Mouse (Mus musculus) hindbrain, embryonic 13.5 days (tissue): ENCODE measurements around the gene Cd7. TPM values are rescaled to one million over a fixed set of nuclear protein-coding genes. Genes with fewer than 3 reads are reported as not detected.
"Not testable (repeated sequence)": the region's sequence is repeated elsewhere in the genome, so short reads cannot be mapped to it uniquely, and the experiment has no call there.

Source experiments
- ATAC-seq: fragments of 200-750 bp; cut with Nextera tagmentation; 2 replicates; pipeline ENCODE4 v1.8.0; 2017; ENCODE audit warnings: moderate TSS enrichment; ENCODE audit not compliant: low FRiP score
- H3K27ac ChIP-seq: fragments of 300-500 bp; sonication (generic); 2 replicates; pipeline ENCODE4 v1.5.1; 2015; ENCODE audit warnings: inconsistent platforms, mild to moderate bottlenecking, moderate library complexity
- H3K27me3 ChIP-seq: fragments of 300-500 bp; sonication (generic); 2 replicates; pipeline ENCODE4 v1.6.1; 2015; ENCODE audit warnings: mild to moderate bottlenecking, inconsistent platforms
- H3K36me3 ChIP-seq: fragments of 300-500 bp; sonication (generic); 2 replicates; pipeline ENCODE4 v1.6.1; 2015; ENCODE audit warnings: mild to moderate bottlenecking, inconsistent platforms
- H3K4me1 ChIP-seq: fragments of 300-500 bp; sonication (generic); replicated peaks from 2 replicates; pipeline ENCODE4 v1.6.1; 2015; ENCODE audit warnings: inconsistent platforms
- H3K4me2 ChIP-seq: fragments of 300-500 bp; sonication (generic); 2 replicates; pipeline ENCODE4 v1.6.1; 2015; ENCODE audit warnings: inconsistent platforms, mild to moderate bottlenecking, moderate library complexity
- H3K4me3 ChIP-seq: fragments of 300-500 bp; sonication (generic); 2 replicates; pipeline ENCODE4 v1.5.1; 2015; ENCODE audit warnings: mild to moderate bottlenecking, inconsistent platforms
- H3K9ac ChIP-seq: fragments of 300-500 bp; sonication (generic); 2 replicates; pipeline ENCODE4 v1.6.1; 2015; ENCODE audit warnings: mild to moderate bottlenecking, inconsistent platforms
- H3K9me3 ChIP-seq: fragments of 300-500 bp; sonication (generic); 2 replicates; pipeline ENCODE4 v1.6.1; 2016; ENCODE audit warnings: inconsistent platforms
- WGBS: fragments of 180-500 bp; shearing (Covaris S2); methylation state at CpG from one replicate; pipeline ENCODE4 v1.1.7; 2015; 5-methylcytosine and 5-hydroxymethylcytosine counted together
- polyA plus RNA-seq: library from polyadenylated mRNA; unstranded; fragments of >200 nt; fragmentation: Nextera tagmentation; extraction: Ambion mirVana; gene quantifications from 2 replicates; pipeline ENCODE4 v1.2.1, GENCODE M21; 2015

The Cd7 gene
- polyA plus RNA-seq: not detected in 2 replicates

- no peaks in the 10 kb centered on the region for H3K4me1 ChIP-seq
- H3K36me3 ChIP-seq: no peaks in the 10 kb centered on the region
- peaks cover 18% of the 10 kb centered on the region; the same call in 1 of the 2 replicates for H3K27me3 ChIP-seq
- H3K9ac ChIP-seq: no peak within 1 kb of the TSS
- no peaks in the 10 kb centered on the region for H3K9me3 ChIP-seq
- H3K27ac ChIP-seq: no peak within 1 kb of the TSS
- no peak for ATAC-seq
- no peak within 1 kb of the TSS for H3K4me3 ChIP-seq
- WGBS: 74% methylated on average over 5 of the region's 5 CpGs
- H3K4me2 ChIP-seq: no peak within 1 kb of the TSS
Observed at GRCm38 (mm10) chr11:121039302-121039701, at the start of gene Cd7. TSS of gene Cd7 (minus strand) at chr11:121039418.

DNA sequence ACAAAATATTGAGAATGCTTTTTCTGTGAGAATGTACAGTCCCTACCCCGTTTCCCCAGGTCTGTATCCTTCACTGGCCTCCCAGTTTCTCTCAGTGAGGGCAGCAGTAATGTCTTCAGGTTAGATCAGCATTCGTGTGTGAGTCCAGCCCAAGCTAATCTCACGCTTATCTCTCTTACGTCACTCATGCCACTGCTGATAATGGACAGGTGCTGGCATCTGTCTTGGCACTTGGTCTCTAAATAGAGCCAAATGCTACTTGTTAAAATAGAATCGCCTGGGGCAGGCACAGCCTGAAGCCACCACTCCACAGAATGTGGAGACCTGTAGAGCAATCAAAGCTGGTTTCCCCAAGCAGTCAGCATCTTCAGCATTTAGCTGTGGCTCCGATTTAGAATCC is 49.8 kb upstream of the Cd7 start:
- no peaks in the 10 kb centered on the region for H3K27me3 ChIP-seq
- no peak overlapping the region for H3K27ac ChIP-seq
- H3K4me2 ChIP-seq: no peak overlapping the region
- H3K9me3 ChIP-seq: no peaks in the 10 kb centered on the region
- no peak for ATAC-seq
- H3K36me3 ChIP-seq: no peaks in the 10 kb centered on the region
- no peak overlapping the region for H3K4me3 ChIP-seq
- H3K4me1 ChIP-seq: no peaks in the 10 kb centered on the region
- H3K9ac ChIP-seq: no peak overlapping the region
- 85% methylated on average over 6 of the region's 6 CpGs for WGBS

DNA sequence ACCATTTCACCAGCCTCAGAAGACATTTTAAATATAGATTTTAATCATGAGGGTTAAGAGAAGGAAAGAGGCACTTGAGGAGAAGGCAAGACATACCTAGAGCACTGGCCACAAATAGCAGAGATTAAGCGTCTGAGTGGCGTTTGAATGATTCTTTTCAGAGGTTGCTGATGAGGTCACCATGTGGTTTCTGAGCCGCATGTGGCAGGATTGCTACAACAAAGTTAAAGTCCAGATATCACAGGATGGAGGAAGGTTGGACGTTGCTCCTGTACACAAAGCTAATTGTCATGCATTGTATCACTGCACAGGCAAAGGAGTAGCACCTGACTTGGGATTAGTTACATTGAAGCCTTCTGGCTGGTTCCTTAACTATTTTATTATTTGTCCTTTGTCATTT is 47.1 kb upstream of the Cd7 start:
- WGBS: 75% methylated on average over 4 of the region's 4 CpGs
- Histone ChIP-seq H3K36me3 (no peaks in the 10 kb centered on the region), H3K4me2 (no peak overlapping the region), H3K4me3 (no peak overlapping the region), H3K27me3 (no peaks in the 10 kb centered on the region), H3K4me1 (no peaks in the 10 kb centered on the region), H3K9me3 (no peaks in the 10 kb centered on the region), H3K27ac (no peak overlapping the region), H3K9ac (no peak overlapping the region)
- ATAC-seq: no peak

DNA sequence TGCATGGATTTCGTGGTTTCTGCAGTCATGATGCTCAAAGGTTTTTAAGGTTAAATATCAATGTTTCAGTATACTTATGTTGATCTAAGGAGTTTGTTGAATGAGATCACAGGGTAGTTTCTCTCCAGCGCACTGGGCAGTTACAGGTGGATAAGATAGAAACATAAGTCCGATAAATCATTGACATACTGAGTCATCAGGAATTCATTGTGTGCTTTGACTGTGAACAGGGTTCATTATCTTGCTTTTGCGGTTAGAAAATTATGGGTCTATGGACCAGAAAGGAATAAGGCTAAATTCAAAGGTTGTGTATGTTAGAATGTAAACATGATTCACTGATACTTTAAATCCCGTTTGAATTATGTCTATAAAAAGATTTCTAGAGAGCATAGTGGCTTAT is 46.0 kb upstream of the Cd7 start:
- Histone ChIP-seq H3K4me1 (no peaks in the 10 kb centered on the region), H3K9me3 (no peaks in the 10 kb centered on the region), H3K27ac (no peak overlapping the region), H3K36me3 (no peaks in the 10 kb centered on the region), H3K4me3 (no peak overlapping the region), H3K9ac (no peak overlapping the region), H3K27me3 (no peaks in the 10 kb centered on the region), H3K4me2 (no peak overlapping the region)
- whole genome bisulfite sequencing: 85% methylated on average over 5 of the region's 5 CpGs
- ATAC-seq: no peak

DNA sequence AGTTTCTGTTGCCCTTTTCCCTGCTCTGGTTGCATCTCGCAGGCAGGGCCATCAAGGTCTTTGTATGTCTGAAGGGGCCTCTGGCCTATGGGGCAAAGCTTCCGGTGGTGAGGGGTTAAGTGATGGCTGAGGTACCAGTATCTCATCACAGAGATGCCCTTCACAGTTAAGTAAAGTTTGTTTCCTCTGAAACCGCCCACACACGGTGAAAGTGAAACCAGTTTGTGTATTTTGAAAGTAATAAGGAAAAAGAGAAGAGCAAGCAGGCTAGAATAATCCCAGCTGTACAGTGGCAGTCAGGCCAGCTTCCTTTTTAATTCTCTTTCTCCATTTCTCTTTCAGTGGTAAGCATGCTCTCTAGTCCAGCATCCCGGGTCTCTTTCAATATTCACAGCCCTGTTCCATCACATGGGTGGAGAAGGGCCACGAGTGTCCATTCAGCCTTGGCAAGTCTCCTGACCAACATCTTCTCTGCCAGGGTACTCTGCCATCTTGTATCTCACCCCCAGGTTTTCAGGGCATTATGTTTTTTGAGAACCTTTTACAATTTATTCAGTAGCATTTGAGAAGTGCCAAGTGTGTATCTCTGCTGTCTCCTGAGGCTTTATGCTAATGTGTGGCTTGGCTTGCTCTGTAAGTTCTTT is 43.8 kb upstream of the Cd7 start:
- Histone ChIP-seq H3K4me3 (no peak overlapping the region), H3K9ac (no peak overlapping the region), H3K9me3 (no peaks in the 10 kb centered on the region), H3K36me3 (no peaks in the 10 kb centered on the region), H3K4me2 (no peak overlapping the region), H3K27ac (no peak overlapping the region), H3K27me3 (no peaks in the 10 kb centered on the region), H3K4me1 (no peaks in the 10 kb centered on the region)
- WGBS: 87% methylated on average over 6 of the region's 6 CpGs
- no peak for ATAC-seq

- Histone ChIP-seq H3K9me3 (no peaks in the 10 kb centered on the region), H3K4me2 (no peak overlapping the region), H3K9ac (no peak overlapping the region), H3K36me3 (no peaks in the 10 kb centered on the region), H3K27ac (no peak overlapping the region), H3K27me3 (no peaks in the 10 kb centered on the region), H3K4me3 (no peak overlapping the region), H3K4me1 (no peaks in the 10 kb centered on the region)
- 88% methylated on average over 3 of the region's 3 CpGs for WGBS
- ATAC-seq: no peak
Observed at GRCm38 (mm10) chr11:121082250-121082649, 43.0 kb upstream of the Cd7 start.

DNA sequence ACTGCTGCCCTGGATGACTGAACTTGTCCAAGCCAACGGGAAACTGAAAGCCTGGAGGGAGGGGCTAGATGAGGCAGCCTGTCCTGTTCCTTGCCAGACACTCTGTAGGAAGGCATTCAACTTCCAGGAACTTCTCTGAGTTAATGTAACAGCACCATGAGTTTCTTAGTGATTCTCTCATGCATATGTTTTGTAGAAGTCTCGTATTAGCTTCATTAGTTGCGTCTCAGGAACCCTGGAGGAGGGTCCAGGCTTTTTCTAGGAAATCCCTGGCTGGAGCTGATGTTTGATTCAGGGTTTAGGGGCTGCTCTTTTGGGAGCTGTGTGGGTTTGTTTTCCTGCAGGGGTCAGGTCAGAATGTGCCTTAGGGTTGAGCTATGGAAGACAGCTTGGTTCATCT is 41.9 kb upstream of the Cd7 start, which contains the start of gene Sectm1a:
TSS of gene Sectm1a (minus strand) at position 101 of the 400 bp plus-strand sequence.
- no peaks in the 10 kb centered on the region for H3K9me3 ChIP-seq
- no peak within 1 kb of the TSS for H3K27ac ChIP-seq
- 76% methylated on average over 3 of the region's 3 CpGs for WGBS

DNA sequence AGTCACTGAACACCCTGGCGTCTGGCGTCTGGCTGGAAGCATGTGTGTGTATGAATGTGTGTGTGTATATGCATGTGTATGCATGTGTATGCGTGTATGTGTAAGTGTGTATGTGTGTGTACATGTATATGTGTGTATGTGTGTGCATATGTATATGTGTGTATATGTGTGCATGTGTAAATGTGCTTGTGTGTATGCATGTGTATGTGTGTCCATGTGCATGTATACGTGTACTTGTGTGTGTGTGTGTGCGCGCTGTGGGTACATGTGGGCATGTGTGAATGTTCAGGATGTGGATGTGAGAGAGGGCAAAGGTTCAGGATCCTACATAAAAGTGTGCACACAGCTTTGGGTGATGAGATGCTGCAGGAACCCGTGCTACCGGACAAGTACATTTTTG is 41.1 kb upstream of the Cd7 start:
- ATAC-seq: no peak
- no peak overlapping the region for H3K4me3 ChIP-seq
- no peak overlapping the region for H3K4me2 ChIP-seq
- H3K4me1 ChIP-seq: no peaks in the 10 kb centered on the region
- no peaks in the 10 kb centered on the region for H3K36me3 ChIP-seq
- H3K27ac ChIP-seq: no peak overlapping the region
- no peak overlapping the region for H3K9ac ChIP-seq
- 95% methylated on average over 8 of the region's 8 CpGs for WGBS
- no peaks in the 10 kb centered on the region for H3K27me3 ChIP-seq
- no peaks in the 10 kb centered on the region for H3K9me3 ChIP-seq

More for the DNA sequence above, 41.9 kb upstream of the Cd7 start, which contains the start of gene Sectm1a:
- Histone ChIP-seq H3K4me1 (no peaks in the 10 kb centered on the region), H3K27me3 (no peaks in the 10 kb centered on the region), H3K4me3 (no peak within 1 kb of the TSS), H3K36me3 (no peaks in the 10 kb centered on the region), H3K4me2 (no peak within 1 kb of the TSS), H3K9ac (no peak within 1 kb of the TSS)
- no peak for ATAC-seq

GRCm38 (mm10) chr11:121075655-121076054 is 36.4 kb upstream of the Cd7 start:
- H3K4me3 ChIP-seq: no peak overlapping the region
- H3K4me2 ChIP-seq: no peak overlapping the region
- no peak for ATAC-seq
- no peaks in the 10 kb centered on the region for H3K36me3 ChIP-seq
- H3K4me1 ChIP-seq: no peaks in the 10 kb centered on the region
- no peaks in the 10 kb centered on the region for H3K27me3 ChIP-seq
- H3K27ac ChIP-seq: no peak overlapping the region
- 79% methylated on average over 5 of the region's 5 CpGs for WGBS
- no peak overlapping the region for H3K9ac ChIP-seq
- no peaks in the 10 kb centered on the region for H3K9me3 ChIP-seq

- H3K4me3 ChIP-seq, H3K9me3 ChIP-seq, H3K4me2 ChIP-seq, H3K9ac ChIP-seq, H3K27me3 ChIP-seq, ATAC-seq, H3K27ac ChIP-seq, H3K36me3 ChIP-seq, H3K4me1 ChIP-seq: not testable (repeated sequence)
- WGBS: 93% methylated on average over 12 of the region's 16 CpGs
Observed at GRCm38 (mm10) chr11:121069662-121070061, 30.4 kb upstream of the Cd7 start.

DNA sequence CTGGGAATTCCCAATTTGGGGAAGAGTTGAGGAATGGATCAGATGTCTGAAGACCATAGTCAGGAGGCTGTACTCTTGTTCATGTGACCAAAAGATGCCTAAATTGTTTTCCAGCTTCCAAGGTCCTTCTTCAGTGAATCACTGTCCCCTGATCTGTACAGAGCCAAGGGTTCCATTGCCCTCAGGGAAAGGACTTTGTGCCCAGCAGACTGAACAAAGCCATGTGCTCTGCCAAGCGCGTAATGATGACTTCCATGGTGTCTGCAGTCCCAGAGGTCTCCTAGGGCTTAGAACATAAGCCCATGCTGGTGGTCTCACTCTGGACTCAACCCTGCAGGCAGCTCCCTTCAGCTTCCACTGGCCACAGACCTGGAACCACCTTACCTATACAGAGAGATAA is 28.7 kb upstream of the Cd7 start:
- Histone ChIP-seq H3K36me3 (no peaks in the 10 kb centered on the region), H3K4me1 (no peaks in the 10 kb centered on the region), H3K9me3 (no peaks in the 10 kb centered on the region), H3K27me3 (no peaks in the 10 kb centered on the region), H3K9ac (no peak overlapping the region), H3K4me3 (no peak overlapping the region), H3K4me2 (no peak overlapping the region), H3K27ac (no peak overlapping the region)
- ATAC-seq: no peak
- WGBS: 100% methylated on average over 2 of the region's 2 CpGs

DNA sequence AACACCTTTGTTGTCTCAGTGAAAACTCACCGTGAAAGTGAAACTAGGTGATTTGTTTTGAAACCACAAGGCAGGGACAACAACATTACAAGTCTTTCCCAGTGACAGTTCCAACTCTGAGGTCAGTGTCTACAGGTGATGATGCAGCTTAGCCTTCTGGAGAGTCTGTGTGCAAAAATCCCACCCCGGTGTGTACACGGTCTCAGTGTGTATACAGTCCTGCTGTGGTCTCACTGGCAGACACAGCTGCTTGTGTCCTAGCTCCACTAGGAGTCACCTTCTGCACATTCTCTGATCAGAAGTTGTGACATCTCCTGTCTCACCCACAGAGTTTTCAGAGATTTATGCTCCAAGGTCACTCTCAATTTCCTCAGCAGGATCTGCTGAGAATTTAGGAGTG is 25.0 kb upstream of the Cd7 start:
- WGBS: 86% methylated on average over 3 of the region's 3 CpGs
- Histone ChIP-seq H3K36me3 (no peaks in the 10 kb centered on the region), H3K9me3 (no peaks in the 10 kb centered on the region), H3K27ac (no peak overlapping the region), H3K4me2 (no peak overlapping the region), H3K9ac (no peak overlapping the region), H3K4me3 (no peak overlapping the region), H3K4me1 (no peaks in the 10 kb centered on the region), H3K27me3 (no peaks in the 10 kb centered on the region)
- no peak for ATAC-seq

GRCm38 (mm10) chr11:121063379-121063778 is 24.2 kb upstream of the Cd7 start, which contains the start of gene Sectm1b:
TSS of gene Sectm1b (minus strand) at chr11:121063569.
- Histone ChIP-seq H3K27ac (no peak within 1 kb of the TSS), H3K4me3 (no peak within 1 kb of the TSS), H3K4me2 (no peak within 1 kb of the TSS), H3K4me1 (no peaks in the 10 kb centered on the region), H3K9ac (no peak within 1 kb of the TSS), H3K9me3 (no peaks in the 10 kb centered on the region), H3K36me3 (no peaks in the 10 kb centered on the region), H3K27me3 (no peaks in the 10 kb centered on the region)
- WGBS: 82% methylated on average over 5 of the region's 5 CpGs
- ATAC-seq: no peak
